Mouse (Mus musculus) natural killer cell, adult 2 months (primary cell): ENCODE measurements around the gene Olfr119.
"Not testable (repeated sequence)": the region's sequence is repeated elsewhere in the genome, so short reads cannot be mapped to it uniquely, and the experiment has no call there.

Experiments used
- DNase-seq, 2 experiments: peaks; one replicate each; pipeline ENCODE4 v3.0.0; 2022; ENCODE audit warnings: low spot score in 2 of 2

The Olfr119 gene

GRCm38 (mm10) chr17:37696264-37696663, at the start of gene Olfr119:
TSS of gene Olfr119 (plus strand) at chr17:37696564.
- not testable (repeated sequence) for DNase-seq

DNA sequence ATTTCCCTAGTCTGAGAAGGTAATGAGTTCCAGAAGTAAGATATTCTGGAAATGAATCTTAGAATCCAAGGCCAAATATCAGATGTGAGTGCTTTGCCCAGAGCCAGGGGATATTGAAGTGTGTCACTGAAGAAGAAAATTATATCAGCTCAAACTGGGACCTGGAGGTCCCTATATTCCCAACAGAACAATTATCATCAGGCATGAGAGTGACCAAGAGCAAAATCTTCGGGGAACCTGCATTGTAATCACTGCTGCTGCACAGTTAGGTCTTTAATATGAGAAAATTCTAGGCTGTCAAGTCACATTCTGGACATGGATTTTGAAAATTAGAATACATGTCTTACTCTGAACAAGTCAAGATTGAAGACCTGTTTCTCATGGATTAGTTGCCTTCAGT, 32.7 kb upstream of the Olfr119 start, which contains the start of gene Olfr117:
Olfr117 (minus strand) TSS at position 101 of the 400 bp plus-strand sequence.
- DNase-seq = no peak

- no peak for DNase-seq
These were observed 29.7 kb upstream of the Olfr119 start, which contains the start of gene Olfr118 for GRCm38 (mm10) chr17:37666688-37667087. TSS of gene Olfr118 (plus strand) at chr17:37666988.

- DNase-seq = no peak
These were observed 25.1 kb downstream of the Olfr119 start, which contains the start of gene Olfr120 for GRCm38 (mm10) chr17:37721508-37721907. TSS of gene Olfr120 (plus strand) at chr17:37721808.

GRCm38 (mm10) chr17:37738070-37738469, 41.7 kb downstream of the Olfr119 start:
- DNase-seq = no peak
